ENCODE assay signal across 22 mouse cellular contexts in genomic region chr19:46667300-46667699, GRCm38 (mm10). TPM values are rescaled to one million over a fixed set of nuclear protein-coding genes. Genes with fewer than 3 reads are reported as not detected.
"Had no signal": no experiment of that assay in that cellular context is flagged by ENCODE, and none has a peak within 500 bp of the region (broad histone marks: within the 10 kb centered on the region; RNA-seq: fewer than 3 reads in every experiment).

No protein-coding gene starts in this region.

- H3K27me3 ChIP-seq: midbrain, embryonic 13.5 days had no signal

- H3K4me3 ChIP-seq: limb, embryonic 12.5 days; limb, embryonic 15.5 days; midbrain, embryonic 13.5 days had no signal

- H3K27ac ChIP-seq: limb, embryonic 12.5 days; limb, embryonic 15.5 days; macrophage; midbrain, embryonic 13.5 days had no signal

- H3K9me3 ChIP-seq: limb, embryonic 12.5 days; limb, embryonic 15.5 days; midbrain, embryonic 13.5 days had no signal

- H3K4me1 ChIP-seq: limb, embryonic 12.5 days had no signal

- H3K9ac ChIP-seq: limb, embryonic 12.5 days; limb, embryonic 15.5 days; lung, embryonic 14.5 days; midbrain, embryonic 13.5 days had no signal

- H3K4me2 ChIP-seq: limb, embryonic 12.5 days; limb, embryonic 15.5 days; lung, embryonic 14.5 days; midbrain, embryonic 13.5 days had no signal

- ATAC-seq: intestine, embryonic 16.5 days; lung, postnatal 0 days; midbrain, embryonic 13.5 days had no signal

- H3K36me3 ChIP-seq: limb, embryonic 12.5 days; limb, embryonic 15.5 days; midbrain, embryonic 13.5 days had no signal

- DNase-seq: kidney, adult 18-20 months; kidney, adult 9 months; kidney, postnatal 14 days; kidney, postnatal 4 days; left cerebral cortex, postnatal 4 days; lung, embryonic 14.5 days; thymus, adult 18-20 months; thymus, postnatal 36 days had no signal

RNA-seq across cellular contexts. Expression of gene Cyp17a1, which starts 5.7 kb away (rescaled TPM):
- total RNA-seq: layer of hippocampus, adult 18-20 months; layer of hippocampus, postnatal 14 days; left cerebral cortex, adult 8-10 months; left cerebral cortex, postnatal 14 days; megakaryocyte, adult 5-6 weeks; midbrain, postnatal 0 days had no signal
- polyA plus RNA-seq: limb, embryonic 12.5 days; lung, embryonic 14.5 days; macrophage; midbrain, embryonic 13.5 days; midbrain, postnatal 0 days; neural tube, embryonic 11.5 days; urinary bladder, adult 2 months had no signal
